Comparison of ENCODE assay signal across 28 mouse cellular contexts in genomic region chrX:157020337-157020736, GRCm38 (mm10).
"Had no signal": no experiment of that assay in that cellular context is flagged by ENCODE, and none has a peak within 500 bp of the region (broad histone marks: within the 10 kb centered on the region; RNA-seq: fewer than 3 reads in every experiment).

No protein-coding gene starts in this region.

- H3K4me3 ChIP-seq: embryonic facial prominence, embryonic 10.5 days; embryonic facial prominence, embryonic 12.5 days; embryonic facial prominence, embryonic 13.5 days; embryonic facial prominence, embryonic 15.5 days; erythroblast, embryonic 14.5 days; forebrain, embryonic 10.5 days; forebrain, embryonic 12.5 days; forebrain, embryonic 13.5 days; forebrain, embryonic 15.5 days; gastrocnemius, adult 2 months had no signal

- H3K4me2 ChIP-seq: embryonic facial prominence, embryonic 12.5 days; embryonic facial prominence, embryonic 13.5 days; embryonic facial prominence, embryonic 15.5 days; forebrain, embryonic 12.5 days; forebrain, embryonic 13.5 days; forebrain, embryonic 15.5 days had no signal

- ATAC-seq: forebrain, embryonic 13.5 days; forebrain, embryonic 14.5 days; forebrain, embryonic 15.5 days; forebrain, embryonic 16.5 days; forebrain, postnatal 0 days had no signal

- H3K9me3 ChIP-seq: embryonic facial prominence, embryonic 10.5 days; embryonic facial prominence, embryonic 12.5 days; embryonic facial prominence, embryonic 13.5 days; embryonic facial prominence, embryonic 15.5 days; forebrain, embryonic 10.5 days; forebrain, embryonic 12.5 days; forebrain, embryonic 13.5 days; forebrain, embryonic 15.5 days had no signal

- H3K27me3 ChIP-seq: embryonic facial prominence, embryonic 12.5 days; embryonic facial prominence, embryonic 13.5 days; embryonic facial prominence, embryonic 15.5 days; forebrain, embryonic 12.5 days; forebrain, embryonic 13.5 days; forebrain, embryonic 15.5 days had no signal

- H3K36me3 ChIP-seq: embryonic facial prominence, embryonic 10.5 days; embryonic facial prominence, embryonic 12.5 days; embryonic facial prominence, embryonic 13.5 days; embryonic facial prominence, embryonic 15.5 days; forebrain, embryonic 10.5 days; forebrain, embryonic 12.5 days; forebrain, embryonic 15.5 days had no signal

- H3K27ac ChIP-seq: embryonic facial prominence, embryonic 10.5 days; embryonic facial prominence, embryonic 12.5 days; embryonic facial prominence, embryonic 13.5 days; embryonic facial prominence, embryonic 15.5 days; forebrain, embryonic 10.5 days; forebrain, embryonic 12.5 days; forebrain, embryonic 13.5 days; forebrain, embryonic 15.5 days; gastrocnemius, adult 2 months had no signal

- H3K9ac ChIP-seq: embryonic facial prominence, embryonic 12.5 days; embryonic facial prominence, embryonic 13.5 days; embryonic facial prominence, embryonic 15.5 days; forebrain, embryonic 12.5 days; forebrain, embryonic 13.5 days; forebrain, embryonic 15.5 days; forebrain, postnatal 0 days had no signal

- H3K4me1 ChIP-seq: embryonic facial prominence, embryonic 10.5 days; embryonic facial prominence, embryonic 12.5 days; embryonic facial prominence, embryonic 13.5 days; embryonic facial prominence, embryonic 15.5 days; forebrain, embryonic 10.5 days; forebrain, embryonic 12.5 days; forebrain, embryonic 13.5 days; forebrain, embryonic 15.5 days had no signal

- DNase-seq: cerebellum, adult 18-20 months; cerebellum, adult 2 months; cerebellum, adult 8-10 months; cerebellum, adult 9-10 months; cerebellum, adult 9-11 months; cerebellum, postnatal 10 days; cerebellum, postnatal 14 days; cerebellum, postnatal 25 days; cerebellum, postnatal 36 days; embryo, embryonic 11 days; forebrain, postnatal 0 days; gastrocnemius, adult 2 months; gastrocnemius, postnatal 10 days; gastrocnemius, postnatal 14 days; gastrocnemius, postnatal 25 days; gastrocnemius, postnatal 36 days; heart, adult 11 months had no signal
